Mouse (Mus musculus) midbrain, embryonic 15.5 days (tissue): ENCODE results near the gene Wdr20. TPM values are rescaled to one million over a fixed set of nuclear protein-coding genes. Genes with fewer than 3 reads are reported as not detected.
"Not testable (repeated sequence)": the region's sequence is repeated elsewhere in the genome, so short reads cannot be mapped to it uniquely, and the experiment has no call there.

Experiments
- ATAC-seq: fragments of 200-750 bp; cut with Nextera tagmentation; replicated peaks from 2 replicates; pipeline ENCODE4 v1.8.0; 2017; ENCODE audit warnings: moderate TSS enrichment
- H3K27ac ChIP-seq: fragments of 300-500 bp; sonication (generic); 2 replicates; pipeline ENCODE4 v1.5.1; 2015; ENCODE audit warnings: mild to moderate bottlenecking, inconsistent platforms
- H3K27me3 ChIP-seq: fragments of 300-500 bp; sonication (generic); replicated peaks from 2 replicates; pipeline ENCODE4 v1.6.1; 2015; ENCODE audit warnings: inconsistent platforms
- H3K36me3 ChIP-seq: fragments of 300-500 bp; sonication (generic); replicated peaks from 2 replicates; pipeline ENCODE4 v1.6.1; 2015; ENCODE audit warnings: inconsistent platforms
- H3K4me1 ChIP-seq: fragments of 300-500 bp; sonication (generic); 2 replicates; pipeline ENCODE4 v1.6.1; 2015; ENCODE audit warnings: inconsistent platforms
- H3K4me2 ChIP-seq: fragments of 300-500 bp; sonication (generic); 2 replicates; pipeline ENCODE4 v1.6.1; 2015; ENCODE audit warnings: inconsistent platforms, mild to moderate bottlenecking, moderate library complexity
- H3K4me3 ChIP-seq: fragments of 300-500 bp; sonication (generic); 2 replicates; pipeline ENCODE4 v1.5.1; 2015; ENCODE audit warnings: mild to moderate bottlenecking, inconsistent platforms
- H3K9ac ChIP-seq: fragments of 300-500 bp; sonication (generic); 2 replicates; pipeline ENCODE4 v1.6.1; 2015; ENCODE audit warnings: mild to moderate bottlenecking, inconsistent platforms
- H3K9me3 ChIP-seq: fragments of 300-500 bp; sonication (generic); 2 replicates; pipeline ENCODE4 v1.6.1; 2016; ENCODE audit warnings: inconsistent platforms
- WGBS: fragments of 180-500 bp; shearing (Covaris S2); methylation state at CpG from one replicate; pipeline ENCODE4 v1.1.7; 2015; ENCODE audit warnings: mixed read lengths; 5-methylcytosine and 5-hydroxymethylcytosine counted together
- polyA plus RNA-seq: library from polyadenylated mRNA; unstranded; fragments of >200 nt; fragmentation: Nextera tagmentation; extraction: Ambion mirVana; gene quantifications from 2 replicates; pipeline ENCODE4 v1.2.1, GENCODE M21; 2015

Gene Wdr20
- polyA plus RNA-seq, 1 experiment from 2014 or later: 25.5 TPM

DNA sequence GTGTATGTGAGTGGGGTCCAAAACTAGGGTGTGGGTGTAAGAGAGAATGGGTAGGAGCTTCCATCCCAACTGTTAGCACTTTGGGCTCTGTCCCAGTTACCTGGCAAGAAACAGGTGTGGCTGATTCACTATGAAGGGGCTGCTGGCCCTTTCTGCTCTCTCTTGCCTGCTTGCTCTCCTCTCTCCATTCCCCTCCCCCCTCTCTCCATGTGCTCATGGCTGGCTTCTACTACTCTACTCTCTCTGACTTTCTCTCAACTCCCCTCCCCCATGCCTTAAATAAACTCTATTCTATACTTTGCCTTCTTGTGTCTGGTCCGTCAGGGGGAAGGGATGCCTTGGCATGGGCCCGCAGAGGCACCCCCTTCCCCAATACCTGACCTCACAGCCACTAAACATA, 37.0 kb upstream of the Wdr20 start:
- H3K27ac ChIP-seq: no peak overlapping the region
- 57% methylated on average over 2 of the region's 2 CpGs for WGBS
- no peak overlapping the region for H3K9ac ChIP-seq
- ATAC-seq: no peak
- no peaks in the 10 kb centered on the region for H3K27me3 ChIP-seq
- H3K36me3 ChIP-seq: no peaks in the 10 kb centered on the region
- H3K9me3 ChIP-seq: no peaks in the 10 kb centered on the region
- no peak overlapping the region for H3K4me2 ChIP-seq
- no peak overlapping the region for H3K4me3 ChIP-seq
- H3K4me1 ChIP-seq: peaks cover 10% of the 10 kb centered on the region

DNA sequence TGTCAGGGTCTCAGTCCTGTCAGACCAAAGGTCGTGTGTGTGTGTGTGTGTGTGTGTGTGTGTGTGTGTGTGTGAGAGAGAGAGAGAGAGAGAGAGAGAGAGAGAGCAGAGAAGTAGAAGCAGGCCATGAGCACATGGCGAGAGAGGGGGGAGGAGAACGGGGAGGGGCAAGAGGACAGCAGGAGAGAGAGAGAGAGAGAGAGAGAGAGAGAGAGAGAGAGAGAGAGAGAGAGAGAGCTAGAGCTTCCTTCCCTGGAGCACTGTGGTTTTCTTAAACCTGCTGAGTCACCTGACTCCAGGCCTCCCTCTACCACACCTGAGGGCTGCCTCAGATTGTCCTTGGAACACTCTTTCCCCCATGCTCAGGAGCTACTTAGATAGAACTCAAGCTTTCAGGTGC, 36.4 kb upstream of the Wdr20 start:
- ATAC-seq, H3K27me3 ChIP-seq, H3K4me3 ChIP-seq, H3K9me3 ChIP-seq, H3K27ac ChIP-seq, H3K9ac ChIP-seq, H3K4me2 ChIP-seq, H3K36me3 ChIP-seq: not testable (repeated sequence)
- 29% methylated on average over 3 of the region's 3 CpGs for WGBS
- peaks cover 15% of the 10 kb centered on the region for H3K4me1 ChIP-seq

DNA sequence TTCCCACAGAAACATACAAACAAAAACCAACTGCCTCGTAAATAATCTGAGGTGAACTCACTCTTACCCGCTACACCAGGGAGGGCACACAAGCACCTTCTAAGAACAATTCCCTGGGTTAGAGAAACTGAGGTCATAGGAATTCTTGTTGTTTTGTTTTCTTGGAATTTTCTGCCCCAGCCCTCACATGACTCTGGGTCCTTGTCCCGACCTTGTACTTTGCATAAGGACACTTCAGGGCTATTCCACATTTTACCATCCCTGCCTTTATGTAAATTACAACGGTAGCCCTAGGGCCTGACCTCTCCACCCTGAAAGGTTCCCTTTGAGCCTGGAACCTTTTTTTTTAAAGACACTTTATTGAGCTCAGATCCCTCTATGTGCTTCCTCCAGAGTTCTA, 35.2 kb upstream of the Wdr20 start, which contains the start of gene Hsp90aa1:
TSS of gene Hsp90aa1 (minus strand) at position 173 of the 400 bp plus-strand sequence.
- Histone ChIP-seq H3K27ac (no peak within 1 kb of the TSS), H3K4me3 (no peak within 1 kb of the TSS), H3K36me3 (no peaks in the 10 kb centered on the region), H3K4me2 (no peak within 1 kb of the TSS), H3K4me1 (peaks cover 19% of the 10 kb centered on the region), H3K9me3 (no peaks in the 10 kb centered on the region), H3K27me3 (no peaks in the 10 kb centered on the region), H3K9ac (no peak within 1 kb of the TSS)
- no peak for ATAC-seq
- 53% methylated on average over 4 of the region's 4 CpGs for WGBS

DNA sequence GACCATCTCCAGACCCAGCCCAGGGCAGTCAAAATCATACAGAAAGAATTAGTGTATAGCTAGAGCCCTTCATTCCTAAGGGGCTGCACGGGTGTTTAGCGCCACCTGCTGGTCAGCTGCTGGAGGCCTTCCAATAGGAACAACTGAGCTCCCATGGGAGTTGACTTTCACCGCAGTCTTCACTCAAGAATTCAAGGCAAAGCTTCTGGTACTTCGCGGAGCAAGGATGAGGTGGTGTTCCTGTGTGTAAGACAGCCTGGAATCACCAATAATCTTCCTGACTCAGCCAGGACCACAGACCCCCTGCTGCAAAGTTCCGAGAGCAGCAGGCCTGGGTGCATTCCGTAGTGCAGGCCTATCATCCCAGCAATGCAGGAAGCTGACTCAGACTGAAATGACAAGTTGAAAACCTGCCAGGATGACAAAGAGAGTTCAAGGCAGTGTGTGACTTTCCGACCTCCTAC, 34.7 kb upstream of the Wdr20 start:
- H3K27ac ChIP-seq: no peak overlapping the region
- no peaks in the 10 kb centered on the region for H3K9me3 ChIP-seq
- WGBS: 26% methylated on average over 8 of the region's 8 CpGs
- H3K27me3 ChIP-seq: no peaks in the 10 kb centered on the region
- peak; percentile 46; the same call in 1 of the 2 replicates for ATAC-seq
- peaks cover 19% of the 10 kb centered on the region for H3K4me1 ChIP-seq
- no peak overlapping the region for H3K9ac ChIP-seq
- H3K4me3 ChIP-seq: no peak overlapping the region
- no peaks in the 10 kb centered on the region for H3K36me3 ChIP-seq
- no peak overlapping the region for H3K4me2 ChIP-seq

DNA sequence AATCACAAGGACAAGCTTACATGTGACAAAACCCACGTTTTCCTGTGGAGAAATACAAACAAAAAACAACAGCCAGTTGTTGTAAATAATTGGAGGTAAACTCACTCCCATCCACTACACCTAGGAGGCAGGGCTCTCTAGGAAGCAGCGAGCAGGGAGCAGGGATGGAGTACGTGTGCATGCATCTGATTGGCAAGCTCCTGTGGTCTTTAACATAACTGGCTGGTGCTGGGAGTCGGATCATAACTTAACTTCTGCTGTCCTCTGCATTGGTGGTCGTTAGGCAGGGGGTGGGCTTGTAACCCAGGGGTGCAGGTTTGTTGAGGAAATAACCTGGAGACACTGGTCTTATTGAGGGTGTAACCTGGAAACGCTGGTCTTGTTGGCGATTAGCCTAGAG, 34.1 kb upstream of the Wdr20 start:
- H3K4me2 ChIP-seq: no peak overlapping the region
- WGBS: 71% methylated on average over 7 of the region's 7 CpGs
- H3K36me3 ChIP-seq: no peaks in the 10 kb centered on the region
- no peak overlapping the region for H3K9ac ChIP-seq
- no peak for ATAC-seq
- H3K4me1 ChIP-seq: peaks cover 19% of the 10 kb centered on the region
- H3K27me3 ChIP-seq: no peaks in the 10 kb centered on the region
- no peaks in the 10 kb centered on the region for H3K9me3 ChIP-seq
- H3K4me3 ChIP-seq: no peak overlapping the region
- no peak overlapping the region for H3K27ac ChIP-seq

DNA sequence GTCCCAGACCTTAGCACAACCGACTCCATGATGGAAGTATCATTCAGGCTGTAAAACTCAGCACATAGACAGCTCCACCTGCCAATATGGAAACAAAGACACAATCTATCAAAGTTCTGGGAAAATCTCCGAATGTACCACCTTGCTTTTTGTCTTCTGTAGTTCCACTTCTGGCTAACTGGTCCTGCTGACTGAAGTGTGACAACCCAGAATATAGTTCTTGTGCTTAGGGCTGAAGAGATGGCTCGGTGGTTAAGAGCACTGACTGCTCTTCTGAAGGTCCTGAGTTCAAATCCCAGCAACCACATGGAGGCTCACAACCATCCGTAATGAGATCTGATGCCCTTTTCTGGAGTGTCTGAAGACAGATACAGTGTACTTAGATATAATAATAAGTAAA, 32.3 kb upstream of the Wdr20 start:
- 91% methylated on average over 4 of the region's 4 CpGs for WGBS
- ATAC-seq, H3K27me3 ChIP-seq, H3K9me3 ChIP-seq, H3K4me2 ChIP-seq, H3K9ac ChIP-seq, H3K27ac ChIP-seq, H3K4me3 ChIP-seq, H3K36me3 ChIP-seq: not testable (repeated sequence)
- peaks cover 19% of the 10 kb centered on the region for H3K4me1 ChIP-seq

DNA sequence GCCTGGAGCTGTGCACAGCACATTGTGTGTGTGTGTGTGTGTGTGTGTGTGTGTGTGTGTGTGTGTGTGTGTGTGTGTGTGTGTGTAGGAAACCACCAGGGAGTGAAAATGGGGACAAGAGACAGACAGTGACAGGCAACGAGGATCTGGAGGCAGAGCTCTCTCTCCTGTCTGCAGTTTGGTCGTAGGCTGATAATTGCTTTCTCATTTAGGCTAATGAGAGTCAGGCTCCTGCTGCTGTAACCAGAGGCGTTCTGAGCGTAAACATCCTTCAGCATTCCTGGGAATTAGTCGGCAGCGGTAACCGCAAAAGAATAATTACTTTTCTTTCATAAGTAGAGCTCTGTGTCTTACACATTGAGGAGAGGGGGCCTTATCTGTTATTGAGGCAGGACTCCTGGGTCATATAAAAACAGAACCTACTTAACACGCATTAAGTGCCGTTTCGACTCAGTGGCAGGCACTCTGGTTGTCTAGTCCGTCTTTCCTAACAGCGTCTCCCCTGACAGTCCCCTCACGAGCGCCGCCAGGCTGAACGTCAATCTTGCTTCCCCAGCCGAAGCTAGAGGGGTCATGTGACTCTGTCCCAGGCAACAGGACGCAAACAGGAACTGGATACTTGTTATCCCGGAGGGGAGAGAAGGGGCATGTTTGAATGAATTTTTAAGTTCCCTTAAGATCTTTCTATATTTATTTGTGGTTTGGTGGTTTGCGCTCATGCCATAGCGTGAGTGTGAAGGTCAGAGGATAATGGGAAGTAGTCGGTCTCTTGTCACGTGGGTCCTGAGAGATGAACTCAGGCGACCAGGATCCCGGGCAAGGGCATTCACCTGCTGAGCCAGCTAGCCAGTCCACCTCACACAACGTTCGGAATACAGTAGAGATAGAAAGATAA, 31.2 kb upstream of the Wdr20 start:
- Histone ChIP-seq H3K9ac (peak overlapping the region; percentile 12; the same call in 1 of the 2 replicates), H3K27me3 (no peaks in the 10 kb centered on the region), H3K27ac (peak overlapping the region; percentile 74)

DNA sequence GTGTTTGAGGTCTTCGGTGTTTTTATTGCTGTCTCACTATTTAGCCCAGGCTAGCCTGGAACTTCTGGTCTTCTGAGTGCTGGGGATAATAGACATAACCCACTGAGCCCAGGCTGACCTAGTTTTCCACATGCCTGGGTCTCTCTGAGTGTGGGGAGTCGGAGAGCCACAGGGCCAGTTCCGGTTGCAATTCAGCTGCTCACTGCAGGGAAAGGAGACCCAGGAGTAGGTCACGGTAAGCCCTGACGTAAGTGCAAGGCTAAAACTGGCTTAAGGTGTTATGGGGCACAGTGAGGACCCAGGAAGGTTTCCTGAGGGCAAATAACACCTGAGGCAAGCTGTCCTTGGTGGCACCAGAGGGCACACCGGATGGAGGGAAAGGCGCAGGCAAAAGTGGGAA, 30.3 kb upstream of the Wdr20 start:
- no peak overlapping the region for H3K9ac ChIP-seq
- no peak for ATAC-seq
- no peaks in the 10 kb centered on the region for H3K27me3 ChIP-seq
- WGBS: 88% methylated on average over 7 of the region's 7 CpGs
- peaks cover 19% of the 10 kb centered on the region for H3K4me1 ChIP-seq
- no peak overlapping the region for H3K27ac ChIP-seq
- no peak overlapping the region for H3K4me3 ChIP-seq
- H3K36me3 ChIP-seq: no peaks in the 10 kb centered on the region
- H3K4me2 ChIP-seq: no peak overlapping the region
- no peaks in the 10 kb centered on the region for H3K9me3 ChIP-seq

More for the DNA sequence above, 31.2 kb upstream of the Wdr20 start:
- Histone ChIP-seq H3K4me2 (peak overlapping the region; percentile 53), H3K4me3 (peak overlapping the region; percentile 31), H3K36me3 (no peaks in the 10 kb centered on the region), H3K4me1 (peaks cover 19% of the 10 kb centered on the region), H3K9me3 (no peaks in the 10 kb centered on the region)
- peak; percentile 64; the same call in 1 of the 2 replicates for ATAC-seq
- under 1% methylated on average over 27 of the region's 27 CpGs for WGBS

DNA sequence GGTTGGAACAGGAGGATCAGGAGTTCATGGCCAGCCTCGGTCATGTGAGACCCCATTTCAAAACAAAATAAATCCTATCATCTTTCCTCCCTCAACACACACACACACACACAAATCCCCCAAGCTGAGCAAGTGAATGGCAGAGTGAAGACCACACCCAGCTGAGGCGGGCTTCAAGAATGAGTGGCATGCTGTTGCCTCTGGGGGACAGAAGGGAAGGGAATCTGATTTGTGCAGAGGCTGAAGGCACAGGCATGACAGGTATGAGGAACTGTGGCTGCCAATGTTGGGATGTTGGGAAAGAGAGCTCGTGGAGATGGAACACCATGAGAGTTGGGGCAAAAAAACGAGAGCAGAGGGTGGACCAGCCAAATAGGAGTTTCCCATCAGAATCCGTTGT, 26.5 kb upstream of the Wdr20 start:
- ATAC-seq: no peak

DNA sequence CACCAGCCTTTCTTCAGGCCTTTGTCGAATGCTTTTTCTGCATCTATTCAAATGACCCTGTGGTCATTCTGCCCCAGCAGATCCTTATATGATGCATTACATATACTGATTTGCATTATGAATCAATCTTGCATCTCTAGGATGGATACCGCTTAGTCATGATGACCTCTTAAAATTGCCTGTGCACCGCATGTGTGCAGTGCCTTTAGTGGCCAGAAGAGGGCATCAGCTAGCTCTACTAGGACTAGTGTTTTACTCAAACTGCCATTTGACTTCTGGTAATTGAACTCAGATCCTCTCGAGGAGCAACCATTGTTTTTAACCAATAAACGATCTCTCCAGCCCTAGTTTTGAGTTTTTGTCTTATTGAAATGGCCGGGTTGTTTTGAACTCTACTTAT, 24.0 kb upstream of the Wdr20 start:
- Histone ChIP-seq H3K9ac (no peak overlapping the region), H3K36me3 (no peaks in the 10 kb centered on the region), H3K4me2 (no peak overlapping the region), H3K4me1 (no peaks in the 10 kb centered on the region), H3K27ac (no peak overlapping the region), H3K4me3 (no peak overlapping the region), H3K9me3 (no peaks in the 10 kb centered on the region), H3K27me3 (no peaks in the 10 kb centered on the region)
- no peak for ATAC-seq
- whole genome bisulfite sequencing: 95% methylated on average over 6 of the region's 6 CpGs

More for the DNA sequence above, 26.5 kb upstream of the Wdr20 start:
- H3K4me1 ChIP-seq: peaks cover 9% of the 10 kb centered on the region
- H3K9me3 ChIP-seq: no peaks in the 10 kb centered on the region
- H3K27me3 ChIP-seq: no peaks in the 10 kb centered on the region
- no peak overlapping the region for H3K27ac ChIP-seq
- no peak overlapping the region for H3K4me3 ChIP-seq
- WGBS: 78% methylated on average over 5 of the region's 5 CpGs
- no peaks in the 10 kb centered on the region for H3K36me3 ChIP-seq
- no peak overlapping the region for H3K4me2 ChIP-seq
- H3K9ac ChIP-seq: no peak overlapping the region

DNA sequence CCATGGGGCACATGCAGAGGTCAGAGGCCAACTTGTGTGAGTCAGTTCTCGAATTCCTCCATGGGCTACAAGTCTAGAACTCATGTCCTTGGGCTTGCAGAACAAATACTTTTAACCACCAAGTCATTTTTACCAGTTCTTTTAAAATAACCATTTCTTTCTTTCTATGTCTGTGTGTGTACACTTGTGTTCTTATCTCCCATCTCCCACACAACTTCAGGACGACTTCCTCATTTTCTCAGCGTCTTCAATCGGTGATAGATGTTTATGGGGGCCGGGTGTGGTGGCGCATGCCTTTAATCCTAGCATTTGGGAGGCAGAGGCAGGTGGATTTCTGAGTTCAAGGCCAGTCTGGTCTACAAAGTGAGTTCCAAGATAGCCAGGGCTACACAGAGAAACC, 23.5 kb upstream of the Wdr20 start:
- Histone ChIP-seq H3K27me3 (no peaks in the 10 kb centered on the region), H3K27ac (no peak overlapping the region), H3K4me3 (no peak overlapping the region), H3K4me2 (no peak overlapping the region), H3K9ac (no peak overlapping the region), H3K4me1 (no peaks in the 10 kb centered on the region), H3K36me3 (no peaks in the 10 kb centered on the region), H3K9me3 (no peaks in the 10 kb centered on the region)
- WGBS: 92% methylated on average over 6 of the region's 6 CpGs
- ATAC-seq: no peak

DNA sequence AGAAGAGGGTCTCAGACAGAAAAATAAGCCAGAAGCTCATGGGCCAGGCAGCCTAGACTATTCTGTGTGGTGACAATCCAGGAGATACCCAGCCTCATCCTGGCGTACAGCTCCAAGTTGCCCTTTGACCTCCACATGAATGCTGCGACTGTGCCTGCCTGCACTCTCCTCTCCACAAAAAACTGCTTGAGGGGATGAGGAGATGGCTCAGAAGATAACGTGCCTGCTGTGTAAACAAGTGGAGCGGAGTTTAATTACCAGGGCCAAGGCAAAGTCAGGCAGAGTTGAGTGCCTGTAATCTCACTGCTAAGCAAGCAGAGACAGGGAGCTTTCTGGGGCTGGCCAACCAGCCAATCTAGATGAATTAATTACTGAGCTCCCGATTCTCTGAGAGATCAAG, 21.7 kb upstream of the Wdr20 start:
- Histone ChIP-seq H3K27me3 (no peaks in the 10 kb centered on the region), H3K4me2 (no peak overlapping the region), H3K36me3 (no peaks in the 10 kb centered on the region), H3K27ac (no peak overlapping the region), H3K4me1 (no peaks in the 10 kb centered on the region), H3K4me3 (no peak overlapping the region), H3K9me3 (no peaks in the 10 kb centered on the region), H3K9ac (no peak overlapping the region)
- WGBS: 32% methylated on average over 5 of the region's 5 CpGs
- no peak for ATAC-seq

DNA sequence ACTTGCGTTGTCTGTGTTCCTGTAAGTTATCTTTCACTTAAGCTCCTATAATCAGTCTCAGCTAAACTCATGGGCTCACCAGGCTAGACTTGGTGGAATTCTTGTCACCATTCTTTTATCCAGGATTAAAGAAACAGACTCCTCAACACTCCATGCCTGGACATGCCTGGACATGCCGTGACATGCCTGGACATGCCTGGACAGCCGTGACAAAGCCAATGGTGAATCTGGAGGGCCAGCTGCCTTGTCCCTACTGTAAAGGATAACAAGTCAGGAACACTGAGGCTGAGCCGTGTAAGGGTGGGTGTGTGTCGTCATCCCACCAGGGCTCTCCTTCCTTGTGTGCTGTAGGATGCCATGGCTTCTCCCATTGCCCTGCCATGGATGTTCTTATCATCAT, 12.7 kb upstream of the Wdr20 start:
- H3K9ac ChIP-seq: no peak overlapping the region
- no peaks in the 10 kb centered on the region for H3K27me3 ChIP-seq
- no peaks in the 10 kb centered on the region for H3K36me3 ChIP-seq
- no peaks in the 10 kb centered on the region for H3K9me3 ChIP-seq
- H3K4me1 ChIP-seq: no peaks in the 10 kb centered on the region
- no peak overlapping the region for H3K4me2 ChIP-seq
- 93% methylated on average over 5 of the region's 5 CpGs for WGBS
- no peak for ATAC-seq
- H3K27ac ChIP-seq: no peak overlapping the region
- no peak overlapping the region for H3K4me3 ChIP-seq
